Comparison of ENCODE assay signal across 8 mouse cellular contexts in genomic region chr16:76373671-76374091, GRCm38 (mm10). TPM values are rescaled to one million over a fixed set of nuclear protein-coding genes. Genes with fewer than 3 reads are reported as not detected.
A peak's percentile ranks its signal among the peaks of the same experiment; 100 is the strongest.
DNase-seq lines count a peak whose midpoint lies in the region; ATAC-seq and TF ChIP-seq lines count a peak whose summit lies in the region.

Gene Nrip1 (minus strand): TSS chr16:76373827.

- intact Hi-C loops in left cerebral cortex, adult 2 months (cut with DNase I), result loop anchor here (2.0 to 5.0 kb wide), 6 partner anchors 81 to 641 kb away; partner anchors contain the start of gene Hspa13

- TF ChIP-seq CTCF in left cerebral cortex, adult 2 months (IDR thresholded peaks at IDR 0.05), result no peak

- peak within 1 kb of the TSS; percentile 83 for H3K4me3 ChIP-seq in hindbrain, embryonic 16.5 days (ENCODE audit: low read length)
- peak within 1 kb of the TSS; percentile 96 for H3K4me3 ChIP-seq in left cerebral cortex, adult 2 months

- peak within 1 kb of the TSS; percentile 98 for H3K27ac ChIP-seq in hindbrain, embryonic 16.5 days (ENCODE audit: low read depth, low read length)
- peak within 1 kb of the TSS; percentile 86 for H3K27ac ChIP-seq in left cerebral cortex, adult 2 months

- H3K9ac ChIP-seq in hindbrain, embryonic 16.5 days (ENCODE audit: low read depth, low read length), result peak within 1 kb of the TSS; percentile 93

- peak within 1 kb of the TSS; percentile 71 for H3K4me2 ChIP-seq in hindbrain, embryonic 16.5 days (ENCODE audit: low read length)

- no peaks in the 10 kb centered on the region for H3K27me3 ChIP-seq in hindbrain, embryonic 16.5 days (replicated peaks; ENCODE audit: control insufficient read depth, insufficient read depth, low read length)

- WGBS in hindbrain, embryonic 16.5 days, result under 1% methylated on average over 9 of the region's 9 CpGs

- ATAC-seq in common myeloid progenitor, adult 5-6 weeks (replicated peaks; ENCODE audit: low read depth, poor library complexity, severe bottlenecking), result peak; percentile 47
- ATAC-seq in hindbrain, embryonic 16.5 days, result no peak; the same call in none of the 2 replicates

- no peaks in the 10 kb centered on the region for H3K36me3 ChIP-seq in hindbrain, embryonic 16.5 days (ENCODE audit: control insufficient read depth, insufficient read depth, low read length)

- no peaks in the 10 kb centered on the region for H3K9me3 ChIP-seq in hindbrain, embryonic 16.5 days (ENCODE audit: control insufficient read depth, low read length)

- peak; percentile 43 to 45 for DNase-seq in spleen, postnatal 10 days (ENCODE audit: low spot score in 2 of 2)
- no peak for DNase-seq in spleen, adult 18-20 months
- DNase-seq in gastrocnemius, adult 8-10 months (ENCODE audit: low spot score in 2 of 2), result peak in 1 of 2 experiments; percentile 46
- peak in 1 of 2 experiments; percentile 52 for DNase-seq in left cerebral cortex, adult 2 months (ENCODE audit: extremely low spot score in 1 of 2, low spot score in 2 of 2)
- peak; percentile 71 to 73 for DNase-seq in lung, postnatal 4 days
- DNase-seq in right cerebral cortex, postnatal 10 days (ENCODE audit: low spot score in 2 of 2), result peak; percentile 70 to 76

- H3K4me1 ChIP-seq in hindbrain, embryonic 16.5 days (ENCODE audit: control insufficient read depth, insufficient read depth, low read depth, low read length), result peaks cover 15% of the 10 kb centered on the region

RNA-seq across cellular contexts. Expression of gene Nrip1, which starts in this region (rescaled TPM):
- 46.7 and 48.3 TPM in 2 replicates for total RNA-seq in common myeloid progenitor, adult 5-6 weeks (2017)
- 10 to 100 TPM; 35.9 to 51.9 (median 37.8) TPM for total RNA-seq in gastrocnemius, adult 8-10 months (2022)
- polyA plus RNA-seq in hindbrain, embryonic 16.5 days (2015; fragmentation: Nextera tagmentation; extraction: Ambion mirVana), result 29.0 and 30.4 TPM in 2 replicates
- 10 to 100 TPM; 53.4 to 54.3 TPM for total RNA-seq in left cerebral cortex, adult 2 months (2021)

Comparison
In these comparisons a context has a peak if more than half of its experiments do, and no peak if none do; other contexts are left out.
1. DNase-seq: peak in spleen, postnatal 10 days (2 of 2), lung, postnatal 4 days (2 of 2) and right cerebral cortex, postnatal 10 days (2 of 2); none in spleen, adult 18-20 months (0 of 2).